Mouse (Mus musculus) liver, postnatal 0 days (tissue): Measurements from ENCODE around the gene Olfr26.
"Not testable (repeated sequence)": the region's sequence is repeated elsewhere in the genome, so short reads cannot be mapped to it uniquely, and the experiment has no call there.

ENCODE experiments used
- CTCF ChIP-seq: sonication (generic); IDR thresholded peaks from 2 replicates; pipeline ENCODE4 v1.5.1; 2016; ENCODE audit warnings: antibody characterized with exemption, low read depth
- EP300 ChIP-seq: IDR thresholded peaks from 2 replicates; pipeline ENCODE4 v1.6.1; 2016; ENCODE audit warnings: antibody characterized with exemption, low read depth, mild to moderate bottlenecking

GRCm38 (mm10) chr9:38874880-38875279, 20.0 kb downstream of the Olfr26 start:
- TF ChIP-seq CTCF, EP300: not testable (repeated sequence)
